Mouse (Mus musculus) liver, embryonic 11.5 days (tissue): ENCODE measurements around the gene Anks1. TPM values are rescaled to one million over a fixed set of nuclear protein-coding genes. Genes with fewer than 3 reads are reported as not detected.

ENCODE experiments used
- ATAC-seq: fragments of 200-750 bp; cut with Nextera tagmentation; replicated peaks from 2 replicates; pipeline ENCODE4 v1.8.0; 2017; ENCODE audit warnings: moderate number of reproducible peaks, mild to moderate bottlenecking, moderate TSS enrichment, moderate library complexity; ENCODE audit not compliant: low FRiP score
- DNase-seq: peaks from one replicate; pipeline ENCODE4 v3.0.0-alpha.2; 2017; ENCODE audit warnings: low spot score
- H3K27ac ChIP-seq: fragments of 300-500 bp; sonication (generic); 2 replicates; pipeline ENCODE4 v1.5.1; 2014; ENCODE audit warnings: mild to moderate bottlenecking, low read depth, low read length, control low read depth
- H3K27me3 ChIP-seq: fragments of 300-500 bp; sonication (generic); replicated peaks from 2 replicates; pipeline ENCODE4 v1.6.1; 2014; ENCODE audit warnings: low read length, mixed read lengths; ENCODE audit not compliant: control insufficient read depth, insufficient read depth
- H3K36me3 ChIP-seq: fragments of 300-500 bp; sonication (generic); 2 replicates; pipeline ENCODE4 v1.6.1; 2014; ENCODE audit warnings: mild to moderate bottlenecking, low read length, moderate library complexity, mixed read lengths; ENCODE audit not compliant: control insufficient read depth, insufficient read depth
- H3K4me1 ChIP-seq: fragments of 300-500 bp; sonication (generic); replicated peaks from 2 replicates; pipeline ENCODE4 v1.6.1; 2014; ENCODE audit warnings: low read length, mixed read lengths; ENCODE audit not compliant: control insufficient read depth, insufficient read depth
- H3K4me2 ChIP-seq: fragments of 300-500 bp; sonication (generic); 2 replicates; pipeline ENCODE4 v1.6.1; 2014; ENCODE audit warnings: mild to moderate bottlenecking, control low read depth, moderate library complexity
- H3K4me3 ChIP-seq: fragments of 300-500 bp; sonication (generic); 2 replicates; pipeline ENCODE4 v1.5.1; 2014; ENCODE audit warnings: low read depth, low read length, control low read depth
- H3K9ac ChIP-seq: fragments of 300-500 bp; sonication (generic); 2 replicates; pipeline ENCODE4 v1.6.1; 2014; ENCODE audit warnings: low read depth, low read length, control low read depth
- H3K9me3 ChIP-seq: fragments of 300-500 bp; sonication (generic); 2 replicates; pipeline ENCODE4 v1.6.1; 2016; ENCODE audit warnings: low read length, inconsistent platforms, mixed read lengths; ENCODE audit not compliant: control insufficient read depth
- WGBS: fragments of 180-500 bp; shearing (Covaris S2); extraction: QIAGEN DNeasy Blood & Tissue Kit; methylation state at CpG from one replicate; pipeline ENCODE4 v1.1.7; 2014; 5-methylcytosine and 5-hydroxymethylcytosine counted together
- polyA plus RNA-seq: library from polyadenylated mRNA; unstranded; fragments of >200 nt; fragmentation: Nextera tagmentation; extraction: Ambion mirVana; gene quantifications from 2 replicates; pipeline ENCODE4 v1.2.1, GENCODE M21; 2014

Gene Anks1
- polyA plus RNA-seq, 1 experiment from 2014 or later, result 8.9 TPM

DNA sequence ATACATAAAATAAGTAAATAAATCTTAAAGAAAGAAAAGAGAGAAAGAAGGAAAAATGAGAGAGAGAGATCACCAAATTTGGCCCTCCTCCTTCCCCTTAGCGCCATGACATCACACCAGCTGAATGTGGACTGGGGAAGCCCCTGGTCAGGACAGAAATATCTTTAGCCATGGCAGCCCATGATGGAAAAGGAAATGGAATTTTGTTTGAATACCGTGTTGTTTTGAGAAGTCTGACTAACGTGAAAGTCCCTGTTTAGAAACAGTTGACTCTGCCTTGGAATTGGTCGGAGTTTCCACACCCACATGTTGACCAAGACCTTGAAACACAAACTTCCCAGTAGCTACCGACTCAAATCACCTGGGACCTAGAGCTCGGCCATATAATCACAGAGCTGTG is 195.3 kb downstream of the Anks1 start:
- WGBS, result 74% methylated on average over 6 of the region's 6 CpGs
- DNase-seq (no peak), ATAC-seq (no peak)
- H3K4me1 ChIP-seq, result 0 out of 2 replicates have a peak, but pooled peaks cover 3% of the 10 kb centered on the region
- H3K4me3 ChIP-seq, result no peak overlapping the region
- H3K9me3 ChIP-seq, result no peaks in the 10 kb centered on the region
- H3K27me3 ChIP-seq, result 0 out of 2 replicates have a peak, but pooled peaks cover 3% of the 10 kb centered on the region
- H3K9ac ChIP-seq, result no peak overlapping the region
- H3K36me3 ChIP-seq, result no peaks in the 10 kb centered on the region
- no peak overlapping the region for H3K4me2 ChIP-seq
- H3K27ac ChIP-seq, result no peak overlapping the region

DNA sequence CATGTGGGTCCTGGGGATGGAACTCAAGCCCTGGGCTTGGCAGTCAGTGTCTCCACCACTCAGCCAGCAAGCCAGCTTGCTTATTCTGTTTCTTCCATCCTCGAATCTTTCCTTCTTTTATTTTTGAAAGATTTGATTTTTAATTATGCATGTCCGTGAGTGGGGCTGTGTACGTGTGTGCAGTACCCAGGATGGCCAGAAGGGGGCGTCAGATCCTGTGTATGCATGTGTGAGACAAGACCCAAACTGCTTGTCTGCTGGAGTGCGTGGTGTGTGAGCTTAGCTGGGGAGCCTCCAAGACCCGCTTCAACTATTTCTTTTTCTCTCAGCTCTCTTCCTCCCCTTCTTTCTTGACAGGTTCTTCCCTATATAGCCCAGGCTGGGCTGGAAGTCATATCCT is 197.2 kb downstream of the Anks1 start:
- ATAC-seq (no peak), DNase-seq (no peak)
- Histone ChIP-seq H3K27me3 (no peaks in the 10 kb centered on the region), H3K36me3 (no peaks in the 10 kb centered on the region), H3K9ac (no peak overlapping the region), H3K9me3 (no peaks in the 10 kb centered on the region), H3K4me3 (no peak overlapping the region), H3K4me2 (no peak overlapping the region), H3K27ac (no peak overlapping the region), H3K4me1 (0 out of 2 replicates have a peak, but pooled peaks cover 3% of the 10 kb centered on the region)
- WGBS, result 71% methylated on average over 6 of the region's 6 CpGs

DNA sequence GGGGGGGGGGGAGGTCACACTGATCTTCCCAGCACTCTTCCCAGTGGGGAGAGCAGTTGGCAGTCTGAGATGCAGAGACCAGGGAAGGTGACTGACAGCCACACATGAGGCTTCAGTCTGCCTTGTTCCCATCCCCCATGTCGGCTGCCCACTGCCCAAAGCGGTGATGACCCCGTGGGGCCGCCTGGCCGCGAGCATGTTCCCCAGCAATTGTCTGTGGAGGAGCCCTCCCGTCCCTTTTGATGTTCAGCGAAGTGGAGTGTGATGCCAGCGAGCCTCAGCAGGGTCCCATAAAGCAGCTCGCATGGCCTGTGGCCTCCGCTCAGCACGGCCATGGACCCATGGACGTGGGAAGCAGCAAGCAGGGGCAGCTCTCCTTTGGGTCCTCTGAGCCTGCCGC is 198.2 kb downstream of the Anks1 start:
- 0 out of 2 replicates have a peak, but pooled peaks cover 3% of the 10 kb centered on the region for H3K4me1 ChIP-seq
- 35% methylated on average over 14 of the region's 14 CpGs for WGBS
- no peak overlapping the region for H3K4me3 ChIP-seq
- H3K9ac ChIP-seq, result no peak overlapping the region
- no peaks in the 10 kb centered on the region for H3K27me3 ChIP-seq
- H3K4me2 ChIP-seq, result no peak overlapping the region
- H3K9me3 ChIP-seq, result no peaks in the 10 kb centered on the region
- DNase-seq, result no peak
- ATAC-seq, result no peak
- no peaks in the 10 kb centered on the region for H3K36me3 ChIP-seq
- no peak overlapping the region for H3K27ac ChIP-seq

DNA sequence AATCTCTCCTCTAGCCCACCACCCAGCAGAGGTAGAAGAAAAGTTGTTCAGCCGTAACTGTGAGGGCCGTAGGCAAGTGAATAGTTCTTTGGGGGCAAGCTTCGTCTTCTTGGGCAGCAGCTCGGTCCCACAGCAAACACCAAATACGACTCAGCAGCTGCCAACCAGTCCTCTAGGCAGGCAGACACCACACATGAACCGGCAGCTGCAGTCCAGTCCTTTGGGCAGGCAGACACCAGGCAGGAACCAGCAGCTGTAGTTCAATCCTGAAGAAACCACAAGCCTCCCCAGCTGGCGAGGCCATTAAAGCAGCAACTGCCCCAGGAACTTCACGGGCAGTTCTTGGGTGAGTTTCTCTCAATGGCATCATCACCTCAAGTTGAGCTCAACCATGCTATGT is 203.2 kb downstream of the Anks1 start:
- Histone ChIP-seq H3K9me3 (no peaks in the 10 kb centered on the region), H3K9ac (no peak overlapping the region), H3K4me2 (no peak overlapping the region), H3K4me3 (no peak overlapping the region), H3K36me3 (no peaks in the 10 kb centered on the region), H3K27me3 (peaks cover 3% of the 10 kb centered on the region), H3K4me1 (0 out of 2 replicates have a peak, but pooled peaks cover 2% of the 10 kb centered on the region), H3K27ac (no peak overlapping the region)
- DNase-seq (no peak), ATAC-seq (no peak)
- 81% methylated on average over 8 of the region's 8 CpGs for WGBS

Other genes starting within 250 kb of the Anks1 start
- 0.32 TPM in 1 of 2 replicates, not detected in the other for gene Spdef, start 180.4 kb upstream of the Anks1 start, polyA plus RNA-seq
- 19.2 and 22.7 TPM in 2 replicates for gene D17Wsu92e, start 88.7 kb upstream of the Anks1 start, polyA plus RNA-seq
- 305 and 315 TPM in 2 replicates for gene Snrpc, start 71.2 kb upstream of the Anks1 start, polyA plus RNA-seq
- 9.2 and 9.4 TPM in 2 replicates for gene Uhrf1bp1, start 52.9 kb upstream of the Anks1 start, polyA plus RNA-seq
- gene Taf11, start 538 bp downstream of the Anks1 start, polyA plus RNA-seq, result 61.0 and 70.0 TPM in 2 replicates
- 0.61 and 0.97 TPM in 2 replicates for gene Tcp11, start 171.3 kb downstream of the Anks1 start, polyA plus RNA-seq
- 2.6 TPM in 2 replicates for gene Scube3, start 232.8 kb downstream of the Anks1 start, polyA plus RNA-seq